ENCODE assay signal across 11 mouse cellular contexts in the genomic region with DNA sequence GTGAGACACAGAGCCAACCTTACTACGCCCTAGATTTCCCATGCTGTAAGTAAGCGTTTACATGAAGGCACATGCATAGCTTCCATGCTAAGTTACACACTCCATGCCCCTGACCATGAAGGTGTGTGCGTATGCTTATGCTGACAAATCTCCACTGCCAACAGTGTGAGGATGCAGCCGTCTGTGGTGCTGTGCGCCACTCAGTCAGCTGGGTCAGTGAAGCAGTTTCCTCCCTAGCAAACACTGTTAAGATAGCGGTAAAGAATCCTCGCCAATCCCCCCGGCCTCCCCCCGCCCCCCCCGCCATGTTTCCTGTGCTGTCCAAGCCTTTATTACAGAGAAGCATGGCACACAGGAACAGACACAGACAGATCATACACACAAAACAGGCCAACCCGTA.
"Had no signal": no experiment of that assay in that cellular context is flagged by ENCODE, and none has a peak within 500 bp of the region (broad histone marks: within the 10 kb centered on the region; RNA-seq: fewer than 3 reads in every experiment).

No protein-coding gene starts in this region.

- H3K27me3 ChIP-seq: limb, embryonic 15.5 days; neural tube, embryonic 15.5 days had no signal

- H3K4me3 ChIP-seq: limb, embryonic 15.5 days; midbrain, embryonic 10.5 days; myocyte; neural tube, embryonic 15.5 days had no signal

- H3K4me2 ChIP-seq: limb, embryonic 15.5 days; lung, embryonic 14.5 days; neural tube, embryonic 15.5 days had no signal

- H3K4me1 ChIP-seq: limb, embryonic 15.5 days; midbrain, embryonic 10.5 days; neural tube, embryonic 15.5 days had no signal

- H3K27ac ChIP-seq: limb, embryonic 15.5 days; liver, embryonic 14.5 days; midbrain, embryonic 10.5 days; neural tube, embryonic 15.5 days; stomach, postnatal 0 days had no signal

- H3K9me3 ChIP-seq: limb, embryonic 15.5 days; midbrain, embryonic 10.5 days; neural tube, embryonic 15.5 days had no signal

- H3K9ac ChIP-seq: limb, embryonic 15.5 days; liver, embryonic 14.5 days; lung, embryonic 14.5 days; neural tube, embryonic 15.5 days had no signal

- DNase-seq: kidney, adult 8-10 months; kidney, postnatal 25 days; lung, embryonic 14.5 days; midbrain, embryonic 14.5 days; thymus, postnatal 4 days had no signal
